Mouse (Mus musculus): Measurements from ENCODE around the gene Josd2.

Gene Josd2

GRCm38 (mm10) chr7:44472558-44472885, 4.7 kb downstream of the Josd2 start:
- no peak for DNase-seq (ENCODE audit: low read depth, low spot score)

- DNase-seq (ENCODE audit: low read depth, low spot score): no peak
Observed at GRCm38 (mm10) chr7:44472961-44473646, 5.3 kb downstream of the Josd2 start.

- DNase-seq (ENCODE audit: low read depth, low spot score): peak; percentile 82
Observed at GRCm38 (mm10) chr7:44474419-44474818, 6.6 kb downstream of the Josd2 start.

GRCm38 (mm10) chr7:44475046-44475614, 7.3 kb downstream of the Josd2 start:
- no peak for DNase-seq (ENCODE audit: low read depth, low spot score)

GRCm38 (mm10) chr7:44482836-44483435, 15.2 kb downstream of the Josd2 start:
- no peak for DNase-seq (ENCODE audit: low read depth, low spot score)

- DNase-seq (ENCODE audit: low read depth, low spot score): no peak
Observed at GRCm38 (mm10) chr7:44484109-44484508, 16.3 kb downstream of the Josd2 start.

- DNase-seq (ENCODE audit: low read depth, low spot score): peak; percentile 55
Observed at GRCm38 (mm10) chr7:44484841-44485571, 17.2 kb downstream of the Josd2 start.

- no peak for DNase-seq (ENCODE audit: low read depth, low spot score)
Observed at GRCm38 (mm10) chr7:44485572-44486195, 17.9 kb downstream of the Josd2 start.

GRCm38 (mm10) chr7:44486927-44487575, 19.3 kb downstream of the Josd2 start:
- DNase-seq (ENCODE audit: low read depth, low spot score): no peak

- DNase-seq (ENCODE audit: low read depth, low spot score): no peak
Observed at GRCm38 (mm10) chr7:44487936-44488335, 20.2 kb downstream of the Josd2 start.

- no peak for DNase-seq (ENCODE audit: low read depth, low spot score)
Observed at GRCm38 (mm10) chr7:44488545-44488944, 20.8 kb downstream of the Josd2 start.

- DNase-seq (ENCODE audit: low read depth, low spot score): no peak
Observed at GRCm38 (mm10) chr7:44490281-44490680, 22.5 kb downstream of the Josd2 start.

- no peak for DNase-seq (ENCODE audit: low read depth, low spot score)
Observed at GRCm38 (mm10) chr7:44491391-44491790, 23.6 kb downstream of the Josd2 start.

GRCm38 (mm10) chr7:44492166-44492826, 24.5 kb downstream of the Josd2 start:
- DNase-seq (ENCODE audit: low read depth, low spot score): no peak

GRCm38 (mm10) chr7:44494681-44495080, 26.9 kb downstream of the Josd2 start:
- DNase-seq (ENCODE audit: low read depth, low spot score): no peak

- DNase-seq (ENCODE audit: low read depth, low spot score): no peak
Observed at GRCm38 (mm10) chr7:44495086-44495485, 27.3 kb downstream of the Josd2 start.

- peak; percentile 97 for DNase-seq (ENCODE audit: low read depth, low spot score)
Observed at GRCm38 (mm10) chr7:44495992-44496770, 28.4 kb downstream of the Josd2 start, which contains the start of the genes Emc10 and Fam71e1. TSS of gene Emc10 (minus strand) at chr7:44496529. TSS of gene Fam71e1 (plus strand) at chr7:44496581.

GRCm38 (mm10) chr7:44496771-44497109, 29.0 kb downstream of the Josd2 start:
- no peak for DNase-seq (ENCODE audit: low read depth, low spot score)

GRCm38 (mm10) chr7:44497361-44498055, 29.7 kb downstream of the Josd2 start:
- no peak for DNase-seq (ENCODE audit: low read depth, low spot score)

- DNase-seq (ENCODE audit: low read depth, low spot score): no peak
Observed at GRCm38 (mm10) chr7:44498922-44499321, 31.1 kb downstream of the Josd2 start.

Measured in telencephalon, adult 2 months (tissue).